Mouse (Mus musculus) olfactory bulb, adult 2 months (tissue): ENCODE results near the gene Trim9. TPM values are rescaled to one million over a fixed set of nuclear protein-coding genes. Genes with fewer than 3 reads are reported as not detected.
A peak's percentile ranks its signal among the peaks of the same experiment; 100 is the strongest.

Experiments used
- H3K27ac ChIP-seq: fragments of 200-500 bp; 2 replicates; pipeline ENCODE4 v1.5.1; 2012; ENCODE audit warnings: low read depth, low read length; ENCODE audit not compliant: insufficient read depth
- H3K4me1 ChIP-seq: fragments of 200-500 bp; 2 replicates; pipeline ENCODE4 v1.6.1; 2012; ENCODE audit warnings: low read length; ENCODE audit not compliant: control insufficient read depth, insufficient read depth
- H3K4me3 ChIP-seq: fragments of 200-500 bp; 2 replicates; pipeline ENCODE4 v1.5.1; 2012; ENCODE audit warnings: mild to moderate bottlenecking, low read depth, low read length, moderate library complexity; ENCODE audit not compliant: insufficient read depth
- CTCF ChIP-seq: fragments of 200-500 bp; IDR thresholded peaks from 2 replicates; pipeline ENCODE4 v1.5.1; 2012; ENCODE audit warnings: low read depth, mild to moderate bottlenecking, low read length, moderate library complexity; ENCODE audit not compliant: insufficient read depth
- POLR2A ChIP-seq: fragments of 200-500 bp; IDR thresholded peaks from 2 replicates; pipeline ENCODE4 v1.6.1; 2012; ENCODE audit warnings: mild to moderate bottlenecking, low read depth, low read length, moderate library complexity; ENCODE audit not compliant: insufficient read depth
- WGBS: fragments of 180-500 bp; shearing (Covaris S2); methylation state at CpG from one replicate; pipeline ENCODE4 v1.1.7; 2018; 5-methylcytosine and 5-hydroxymethylcytosine counted together
- polyA plus RNA-seq: library from polyadenylated mRNA; stranded (reverse); fragments of >200 nt; gene quantifications from 2 replicates; pipeline ENCODE4 v1.2.4, GENCODE M21; 2012; ENCODE audit warnings: low replicate concordance; ENCODE audit not compliant: missing spikeins, insufficient read depth, insufficient read length

The Trim9 gene
- polyA plus RNA-seq, 1 experiment, result 121 TPM

- TF ChIP-seq POLR2A (no peak), CTCF (no peak)
- 75% methylated on average over 2 of the region's 2 CpGs for WGBS
- peaks cover 22% of the 10 kb centered on the region for H3K4me1 ChIP-seq
- H3K27ac ChIP-seq, result no peak overlapping the region
- no peak overlapping the region for H3K4me3 ChIP-seq
These were observed 66.5 kb downstream of the Trim9 start for GRCm38 (mm10) chr12:70280930-70281329.

- Histone ChIP-seq H3K4me1 (peaks cover 24% of the 10 kb centered on the region), H3K4me3 (no peak overlapping the region), H3K27ac (0 out of 2 replicates have a peak overlapping the region, but pooled peaks have one; percentile 2)
- TF ChIP-seq POLR2A (no peak), CTCF (no peak)
- 89% methylated on average over 10 of the region's 10 CpGs for WGBS
These were observed 67.0 kb downstream of the Trim9 start for GRCm38 (mm10) chr12:70280381-70280780.

DNA sequence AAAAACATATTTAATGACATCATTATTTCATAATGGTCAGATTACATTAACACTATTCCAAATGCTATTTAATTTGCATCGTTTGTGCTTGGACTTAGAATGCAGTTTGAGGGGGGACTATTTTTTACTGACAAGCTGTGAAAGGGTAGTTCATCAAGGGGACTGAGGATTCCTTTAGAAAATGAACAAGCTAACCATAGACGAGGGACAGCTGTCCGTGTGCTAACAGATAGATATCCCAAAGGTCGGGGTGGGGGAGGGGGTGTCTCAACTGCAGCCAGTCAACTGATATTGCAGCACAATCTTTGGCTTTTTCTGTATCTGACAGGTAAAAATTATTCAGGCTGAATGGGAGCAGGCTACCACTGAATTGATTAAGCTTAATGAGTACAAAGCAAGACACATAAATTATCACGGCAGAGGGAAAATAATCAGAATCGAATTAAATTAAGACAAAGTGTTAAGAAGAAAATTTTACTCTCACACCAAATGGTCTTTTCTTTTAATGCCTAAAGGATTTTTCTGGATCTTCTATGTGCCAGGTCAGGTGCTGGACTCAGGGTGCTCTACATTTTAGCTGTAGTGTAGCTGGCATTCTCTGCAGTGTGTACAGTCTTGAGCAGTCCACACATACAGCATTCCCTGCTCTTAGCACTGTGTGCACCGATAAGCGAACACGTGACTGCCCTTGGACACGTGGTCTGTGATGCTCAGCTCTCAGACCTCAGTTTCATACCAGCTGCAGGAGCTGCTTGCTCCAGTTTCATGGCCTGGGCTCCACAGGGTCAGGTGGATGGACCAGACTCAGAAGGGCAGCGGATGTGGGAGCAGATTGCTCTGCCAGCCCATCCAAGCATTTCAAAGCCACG is 70.1 kb downstream of the Trim9 start:
- TF ChIP-seq POLR2A (no peak), CTCF (no peak)
- H3K4me3 ChIP-seq, result no peak overlapping the region
- 41% methylated on average over 12 of the region's 12 CpGs for WGBS
- peaks cover 14% of the 10 kb centered on the region for H3K4me1 ChIP-seq
- H3K27ac ChIP-seq, result peak overlapping the region; percentile 68; the same call in 1 of the 2 replicates

GRCm38 (mm10) chr12:70269724-70270123 is 77.7 kb downstream of the Trim9 start:
- H3K4me1 ChIP-seq, result peaks cover 18% of the 10 kb centered on the region
- WGBS, result 52% methylated on average over 6 of the region's 6 CpGs
- H3K27ac ChIP-seq, result no peak overlapping the region
- H3K4me3 ChIP-seq, result no peak overlapping the region
- TF ChIP-seq CTCF (no peak), POLR2A (no peak)

DNA sequence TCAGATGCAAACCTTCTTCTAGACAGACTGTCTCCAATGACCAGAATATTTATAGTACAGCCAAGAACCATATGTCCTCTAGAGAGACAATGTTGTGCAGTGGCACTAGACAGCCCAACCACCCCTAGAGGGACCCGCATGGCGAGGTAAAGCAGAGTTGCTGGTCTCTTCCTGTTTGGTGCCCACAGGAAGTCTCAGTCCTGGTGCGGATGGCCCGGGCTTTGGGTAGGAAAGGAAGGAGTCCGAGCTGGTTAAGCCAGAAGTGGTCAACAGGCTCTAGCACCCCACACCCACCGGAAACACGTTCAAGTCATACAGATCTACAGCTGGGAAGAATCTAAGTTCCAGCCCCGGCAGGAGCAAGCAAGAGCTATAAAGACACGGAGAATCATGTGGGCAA is 80.1 kb downstream of the Trim9 start:
- 79% methylated on average over 9 of the region's 9 CpGs for WGBS
- Histone ChIP-seq H3K27ac (no peak overlapping the region), H3K4me1 (peaks cover 28% of the 10 kb centered on the region), H3K4me3 (no peak overlapping the region)
- TF ChIP-seq CTCF (no peak), POLR2A (no peak)

GRCm38 (mm10) chr12:70266494-70266931 is 80.9 kb downstream of the Trim9 start:
- TF ChIP-seq CTCF (no peak), POLR2A (no peak)
- WGBS, result 61% methylated on average over 8 of the region's 8 CpGs
- H3K27ac ChIP-seq, result no peak overlapping the region
- peaks cover 27% of the 10 kb centered on the region for H3K4me1 ChIP-seq
- no peak overlapping the region for H3K4me3 ChIP-seq

DNA sequence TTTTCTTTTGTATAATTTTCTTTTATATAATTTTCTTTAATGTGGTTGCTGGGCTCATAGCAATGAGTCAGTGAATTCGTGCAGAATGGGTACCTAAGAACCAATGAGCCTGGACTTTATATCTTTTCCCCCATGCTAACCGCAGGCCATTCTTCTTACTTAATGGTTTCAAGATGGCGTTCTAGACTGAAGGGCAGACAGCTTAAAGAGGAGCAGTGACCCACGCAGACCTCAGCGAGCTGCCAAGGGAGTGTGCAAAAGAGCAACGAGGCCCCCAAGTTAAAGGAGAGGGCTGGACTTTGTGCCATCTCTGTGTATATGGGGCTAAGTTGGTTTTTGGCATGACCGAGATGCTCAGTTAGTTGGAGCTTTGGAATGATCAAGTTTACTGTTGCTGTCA is 83.7 kb downstream of the Trim9 start:
- WGBS, result 59% methylated on average over 7 of the region's 7 CpGs
- no peak for TF ChIP-seq POLR2A
- no peak for TF ChIP-seq CTCF
- Histone ChIP-seq H3K4me1 (peaks cover 25% of the 10 kb centered on the region), H3K27ac (no peak overlapping the region), H3K4me3 (no peak overlapping the region)

DNA sequence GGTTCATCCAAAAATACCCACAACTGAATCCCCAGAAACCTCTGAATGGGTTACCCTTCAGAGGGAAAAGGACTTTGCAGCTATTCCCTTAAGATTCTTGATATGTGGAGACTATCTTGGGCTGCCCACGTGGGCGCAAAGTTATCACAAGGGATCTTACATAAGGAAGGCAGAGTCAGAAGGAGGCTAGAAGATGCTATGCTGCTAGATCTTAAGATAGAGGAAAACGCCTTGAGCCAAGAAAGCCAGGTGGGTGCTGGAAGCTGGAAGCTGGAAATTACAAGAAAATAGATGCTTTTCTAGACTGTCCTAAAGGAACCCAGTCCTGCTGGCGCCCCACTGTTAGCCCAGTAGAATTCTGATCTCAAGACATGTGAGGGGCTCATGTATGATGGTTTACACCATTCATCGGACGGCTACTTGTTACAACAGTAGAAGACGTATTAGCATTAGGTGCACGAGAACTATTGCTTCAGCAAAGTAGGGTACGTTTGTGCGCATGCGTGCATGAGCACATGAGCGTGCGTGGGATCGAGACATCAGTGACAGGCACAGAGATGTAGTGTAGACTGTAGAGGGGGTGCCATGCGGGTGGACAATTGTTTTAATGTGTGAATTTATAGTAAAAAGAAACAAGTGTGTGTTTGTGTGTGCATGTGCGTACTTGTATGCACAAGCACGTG is 85.0 kb downstream of the Trim9 start:
- Histone ChIP-seq H3K27ac (peak overlapping the region; percentile 56), H3K4me1 (peaks cover 17% of the 10 kb centered on the region), H3K4me3 (no peak overlapping the region)
- TF ChIP-seq POLR2A (no peak), CTCF (no peak)
- WGBS, result 76% methylated on average over 17 of the region's 17 CpGs

- H3K27ac ChIP-seq, result no peak overlapping the region
- H3K4me1 ChIP-seq, result peaks cover 12% of the 10 kb centered on the region
- TF ChIP-seq POLR2A (no peak), CTCF (no peak)
- 87% methylated on average over 15 of the region's 15 CpGs for WGBS
- H3K4me3 ChIP-seq, result no peak overlapping the region
These were observed 96.1 kb downstream of the Trim9 start for GRCm38 (mm10) chr12:70251210-70251884.
